Mouse (Mus musculus): ENCODE results near the gene Gm12248.

Gene Gm12248

DNA sequence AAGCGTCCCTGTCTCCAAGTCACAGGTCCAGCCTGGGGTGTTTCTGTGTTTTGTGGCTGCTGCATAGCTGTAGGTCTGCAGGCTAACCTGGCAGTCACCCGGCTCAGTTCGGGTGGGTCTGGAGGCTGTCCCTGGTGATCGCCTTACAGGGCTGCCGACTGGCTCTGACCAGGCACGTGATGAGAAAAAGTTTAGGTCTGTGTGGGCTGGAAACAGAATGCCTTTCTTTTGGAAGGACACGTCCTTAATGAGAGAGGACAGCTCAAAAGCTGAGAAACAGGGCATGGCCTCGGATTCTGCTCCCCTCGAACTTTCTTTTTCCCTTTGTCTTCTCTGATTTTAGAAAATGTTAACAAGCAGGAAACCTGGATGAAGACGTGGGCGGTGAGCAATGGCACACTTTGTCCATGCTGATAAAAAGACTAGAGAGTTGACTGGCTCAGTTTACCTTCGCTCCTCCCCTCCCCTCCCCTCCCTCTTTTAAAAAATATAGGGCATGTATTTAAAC is at the start of gene Gm12248:
Gene Gm12248, minus strand, starts transcription at position 114 of the 508 bp plus-strand sequence.
- peak; percentile 69 for DNase-seq (ENCODE audit: low spot score)

DNA sequence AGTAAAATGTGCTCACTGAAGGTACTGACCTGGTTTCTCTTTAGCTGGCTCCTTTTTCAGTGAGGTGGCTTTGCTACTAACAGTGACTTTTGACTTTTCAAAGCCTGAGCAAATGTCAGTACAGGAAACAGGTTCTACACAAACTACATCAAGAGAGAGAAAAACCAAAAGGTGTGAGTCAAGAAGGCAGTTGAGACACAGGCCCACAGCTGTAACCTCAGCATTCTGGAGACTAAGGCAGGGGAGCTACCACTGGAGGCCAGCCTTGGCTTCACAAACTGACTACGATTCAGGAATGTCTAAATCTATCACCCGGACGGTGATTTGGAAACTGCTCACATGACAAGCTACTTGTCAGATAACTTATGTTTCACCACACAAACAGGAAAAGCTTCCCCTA is 46.5 kb upstream of the Gm12248 start:
- DNase-seq (ENCODE audit: low spot score): no peak

GRCm38 (mm10) chr11:58138821-58139220 is 45.9 kb upstream of the Gm12248 start:
- no peak for DNase-seq (ENCODE audit: low spot score)

DNA sequence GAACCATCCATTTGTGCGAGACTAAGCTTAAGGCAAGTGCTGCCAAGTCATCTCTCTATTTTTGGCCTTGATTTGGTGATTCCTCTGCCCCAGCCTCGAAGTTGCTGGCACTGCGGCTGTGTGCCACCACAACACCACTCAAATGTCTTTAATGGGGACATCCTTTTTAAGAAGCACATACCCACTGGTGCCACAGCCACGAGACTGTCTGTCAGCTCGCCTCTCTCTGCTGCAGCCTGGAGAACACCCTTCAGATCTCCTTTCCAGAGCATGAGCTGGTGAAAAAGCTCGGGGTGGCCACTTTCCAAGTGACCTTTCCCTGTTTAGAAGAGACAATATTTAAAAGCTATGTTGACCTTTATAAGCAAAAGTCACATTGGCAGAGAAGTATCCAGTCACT is 43.7 kb upstream of the Gm12248 start:
- no peak for DNase-seq (ENCODE audit: low spot score)

GRCm38 (mm10) chr11:58135296-58135695 is 42.4 kb upstream of the Gm12248 start:
- DNase-seq (ENCODE audit: low spot score): no peak

GRCm38 (mm10) chr11:58134869-58135268 is 41.9 kb upstream of the Gm12248 start:
- no peak for DNase-seq (ENCODE audit: low spot score)

GRCm38 (mm10) chr11:58132026-58132425 is 39.1 kb upstream of the Gm12248 start:
- no peak for DNase-seq (ENCODE audit: low spot score)

DNA sequence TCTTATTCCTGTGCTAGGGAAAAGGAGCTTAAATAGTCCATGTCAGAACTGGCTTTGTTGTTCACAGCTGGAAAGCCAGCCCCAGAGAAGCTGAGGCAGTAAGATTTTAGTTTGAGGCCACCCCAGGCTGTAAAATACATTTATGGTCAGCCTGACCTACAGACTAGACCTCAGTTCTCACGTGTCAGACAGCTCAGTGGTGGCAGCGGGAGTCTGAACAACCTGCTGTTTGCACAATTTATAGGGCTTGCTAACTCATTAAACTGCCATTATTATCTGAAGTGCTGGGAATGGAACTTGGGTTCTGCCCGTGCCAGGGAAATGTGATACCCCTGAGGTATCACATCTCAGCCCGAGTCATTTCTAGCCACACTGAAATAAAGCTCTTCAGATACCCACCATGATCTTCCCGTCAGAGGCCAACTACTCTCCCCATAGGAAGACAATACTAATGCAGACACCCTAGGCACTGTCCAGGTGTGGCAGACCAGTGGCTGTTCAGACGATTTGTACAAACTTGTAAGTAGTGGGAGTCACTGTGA is 36.4 kb upstream of the Gm12248 start:
- no peak for DNase-seq (ENCODE audit: low spot score)

DNA sequence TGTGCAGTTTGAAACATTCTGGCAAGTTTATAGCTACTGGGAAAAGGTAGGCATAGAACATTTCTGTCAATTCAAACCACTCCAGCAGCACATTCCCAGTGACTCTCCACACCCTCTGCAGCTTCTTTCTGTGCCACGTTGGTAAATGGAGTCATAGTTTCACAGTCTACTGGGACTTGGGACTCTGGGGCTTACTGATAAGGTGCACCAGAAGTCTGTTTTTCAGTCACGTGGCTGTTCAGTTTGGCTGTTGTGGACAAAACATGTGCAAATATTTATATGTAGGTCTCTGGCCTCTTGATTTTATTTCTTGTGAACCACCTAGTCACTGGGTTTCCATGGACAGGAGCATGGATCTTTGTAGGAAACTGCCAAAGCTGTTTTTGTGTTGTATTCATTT is 34.6 kb upstream of the Gm12248 start:
- no peak for DNase-seq (ENCODE audit: low spot score)

GRCm38 (mm10) chr11:58126397-58127160 is 33.6 kb upstream of the Gm12248 start:
- no peak for DNase-seq (ENCODE audit: low spot score)

- DNase-seq (ENCODE audit: low spot score): no peak
Observed at GRCm38 (mm10) chr11:58125021-58125420, 32.1 kb upstream of the Gm12248 start.

DNA sequence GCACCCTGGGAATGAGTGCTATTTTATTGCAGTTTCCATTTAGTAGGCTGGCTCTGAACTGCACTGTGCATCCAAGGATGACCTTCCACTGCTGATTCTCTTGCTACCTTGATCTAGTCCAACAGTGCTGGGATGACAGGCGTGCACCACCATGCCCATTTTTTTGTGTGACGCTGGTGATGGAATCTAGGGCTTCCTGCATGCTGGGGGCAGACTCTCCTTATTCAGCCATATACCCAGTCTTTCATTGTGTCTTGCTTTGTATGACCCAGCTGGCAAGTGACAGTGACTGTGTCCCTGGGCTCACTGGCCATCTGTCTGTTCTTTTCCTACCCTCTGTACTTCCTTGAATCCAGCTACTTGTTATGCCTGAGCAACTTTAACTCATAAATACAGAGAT is 30.8 kb upstream of the Gm12248 start:
- no peak for DNase-seq (ENCODE audit: low spot score)

- no peak for DNase-seq (ENCODE audit: low spot score)
Observed at GRCm38 (mm10) chr11:58121351-58121750, 28.4 kb upstream of the Gm12248 start.

DNA sequence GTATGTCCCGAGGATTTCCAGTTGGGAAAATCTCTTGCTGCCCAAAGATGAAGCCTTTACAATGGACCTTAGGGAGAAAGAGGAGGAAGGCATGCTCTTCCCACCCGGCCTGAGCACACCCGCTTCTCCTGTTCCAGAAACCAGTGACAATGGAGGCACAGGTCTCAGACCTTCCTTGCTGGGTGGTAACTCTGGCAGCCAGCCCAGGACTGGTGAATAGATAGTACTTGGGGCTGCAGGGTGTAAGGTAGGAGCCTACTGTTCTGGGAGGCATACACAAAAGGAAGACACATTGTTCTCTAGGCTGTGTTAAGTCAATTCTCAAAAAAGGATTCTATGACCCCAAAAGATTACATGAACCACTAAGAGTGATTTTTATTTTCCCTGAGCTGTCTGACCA is 27.7 kb upstream of the Gm12248 start:
- DNase-seq (ENCODE audit: low spot score): no peak

DNA sequence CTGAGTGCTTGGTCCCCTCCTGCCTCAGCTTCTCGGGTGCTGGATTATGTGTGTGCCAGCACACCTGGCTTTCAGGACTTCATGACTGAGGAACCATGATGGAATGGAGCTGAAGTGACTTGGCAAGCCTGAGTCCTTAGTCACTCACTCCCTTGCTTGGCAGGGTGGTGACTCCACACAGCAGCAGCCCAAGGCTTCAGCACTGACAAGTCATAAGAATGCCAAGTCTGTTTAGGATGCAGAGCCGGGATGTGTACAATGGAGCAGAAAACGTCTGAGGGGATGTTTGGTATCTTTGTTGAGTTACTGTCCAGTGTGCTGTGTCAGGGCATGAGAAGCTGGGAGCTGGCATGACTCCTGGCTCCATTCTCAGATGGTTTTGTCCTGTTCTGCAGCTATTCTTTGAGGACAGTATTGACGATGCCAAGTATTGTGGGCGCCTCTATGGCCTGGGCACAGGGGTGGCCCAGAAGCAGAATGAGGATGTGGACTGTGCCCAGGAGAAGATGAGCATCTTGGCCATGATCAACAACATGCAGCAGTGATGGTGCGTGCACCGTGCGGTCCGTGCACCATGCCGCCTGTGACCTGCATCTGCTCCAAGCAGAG is 24.2 kb upstream of the Gm12248 start:
- DNase-seq (ENCODE audit: low spot score): no peak

- DNase-seq (ENCODE audit: low spot score): no peak
Observed at GRCm38 (mm10) chr11:58116560-58116959, 23.6 kb upstream of the Gm12248 start.

- no peak for DNase-seq (ENCODE audit: low spot score)
Observed at GRCm38 (mm10) chr11:58107664-58108337, 14.9 kb upstream of the Gm12248 start.

GRCm38 (mm10) chr11:58107009-58107408 is 14.1 kb upstream of the Gm12248 start:
- DNase-seq (ENCODE audit: low spot score): no peak

DNA sequence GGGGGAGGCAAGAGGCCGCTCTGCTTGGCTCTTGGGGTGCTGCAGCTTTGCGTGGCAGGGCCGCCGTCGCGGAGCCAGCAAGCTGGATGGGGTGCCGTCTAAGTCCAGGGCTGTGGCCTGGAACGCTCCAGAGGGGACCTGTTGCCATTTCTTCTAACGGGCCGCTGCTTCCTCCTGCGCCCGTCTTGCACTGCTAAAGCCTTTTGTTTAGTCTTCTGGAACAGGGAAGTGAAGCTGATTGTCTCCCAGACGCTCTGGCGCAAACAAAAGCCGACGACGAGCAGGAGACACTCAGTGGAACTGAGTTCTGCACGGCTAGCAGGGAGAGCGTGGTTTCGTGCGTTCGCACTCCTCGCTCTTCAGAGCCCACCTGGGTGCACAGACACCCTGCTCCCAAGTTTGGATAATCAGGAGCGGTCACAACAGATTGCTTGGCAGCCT is 11.4 kb upstream of the Gm12248 start:
- peak; percentile 54 for DNase-seq (ENCODE audit: low spot score)

DNA sequence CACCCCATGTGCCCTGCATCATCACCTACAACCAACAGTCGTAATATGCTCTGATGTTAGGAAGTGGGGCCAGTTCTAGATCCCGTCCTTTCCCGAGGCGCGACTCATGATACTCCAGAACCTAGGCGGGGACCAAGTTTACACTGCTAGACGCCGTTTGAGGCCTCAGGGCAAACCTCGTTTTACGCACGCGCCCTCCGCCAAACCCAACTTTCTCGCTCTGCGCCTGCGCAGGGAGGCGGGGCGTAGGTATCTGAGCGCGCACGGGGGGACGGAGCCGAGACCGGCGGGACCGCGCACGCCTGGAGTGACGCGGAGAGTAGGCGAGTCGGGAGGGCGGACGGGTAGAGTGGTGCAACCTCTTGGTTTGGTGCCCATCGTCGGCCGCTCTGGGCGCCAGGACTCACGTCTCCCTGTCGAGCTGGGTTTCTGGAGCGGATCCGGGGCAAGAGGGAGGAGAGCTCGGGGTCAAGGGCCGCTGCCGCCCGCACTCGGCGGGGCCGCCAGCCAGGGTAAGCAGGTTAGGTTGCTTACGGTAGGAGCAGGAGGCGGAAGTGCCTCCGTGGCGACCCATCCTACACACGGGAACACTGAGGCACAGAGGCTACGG is 10.9 kb upstream of the Gm12248 start, which contains the start of gene Cnot8:
Gene Cnot8, plus strand, starts transcription at position 457 of the 610 bp plus-strand sequence.
- DNase-seq (ENCODE audit: low spot score): peak; percentile 100

GRCm38 (mm10) chr11:58103344-58103653 is 10.4 kb upstream of the Gm12248 start:
- DNase-seq (ENCODE audit: low spot score): peak; percentile 9

All from embryo, embryonic 10 days (tissue).